Mouse (Mus musculus): ENCODE results near the gene Bicral. TPM values are rescaled to one million over a fixed set of nuclear protein-coding genes. Genes with fewer than 3 reads are reported as not detected.
"Not testable (repeated sequence)": the region's sequence is repeated elsewhere in the genome, so short reads cannot be mapped to it uniquely, and the experiment has no call there.

Bicral gene
- polyA plus RNA-seq, 1 experiment: 35.9 TPM

- WGBS: 95% methylated on average over 7 of the region's 7 CpGs
- Histone ChIP-seq H3K4me3 (replicated peaks; ENCODE audit: insufficient read depth, low read depth, low read length) (no peak overlapping the region), H3K4me1 (ENCODE audit: control insufficient read depth, insufficient read depth, low read length) (peaks cover 18% of the 10 kb centered on the region)
Observed at GRCm38 (mm10) chr17:46847206-46847605, 11.1 kb downstream of the Bicral start.

GRCm38 (mm10) chr17:46846573-46846972 is 11.7 kb downstream of the Bicral start:
- not testable (repeated sequence) for H3K27me3 ChIP-seq (ENCODE audit: control insufficient read depth, insufficient read depth, low read length); DNase-seq; H3K4me3 ChIP-seq (replicated peaks; ENCODE audit: insufficient read depth, low read depth, low read length); H3K27ac ChIP-seq (ENCODE audit: insufficient read depth, low read length)
- peaks cover 18% of the 10 kb centered on the region for H3K4me1 ChIP-seq (ENCODE audit: control insufficient read depth, insufficient read depth, low read length)
- whole genome bisulfite sequencing: 96% methylated on average over 18 of the region's 18 CpGs

More at GRCm38 (mm10) chr17:46847206-46847605, 11.1 kb downstream of the Bicral start:
- no peak for DNase-seq
- TF ChIP-seq CTCF (IDR thresholded peaks at IDR 0.05; ENCODE audit: borderline replicate concordance, insufficient read depth, low read depth, low read length) (no peak), POLR2A (IDR thresholded peaks at IDR 0.05; ENCODE audit: borderline replicate concordance, insufficient read depth, low read length) (no peak)
- H3K27ac ChIP-seq (ENCODE audit: insufficient read depth, low read length): no peak overlapping the region
- no peaks in the 10 kb centered on the region for H3K27me3 ChIP-seq (ENCODE audit: control insufficient read depth, insufficient read depth, low read length)

- no peak for DNase-seq
- no peaks in the 10 kb centered on the region for H3K27me3 ChIP-seq (ENCODE audit: control insufficient read depth, insufficient read depth, low read length)
- no peak overlapping the region for H3K4me3 ChIP-seq (replicated peaks; ENCODE audit: insufficient read depth, low read depth, low read length)
- peaks cover 18% of the 10 kb centered on the region for H3K4me1 ChIP-seq (ENCODE audit: control insufficient read depth, insufficient read depth, low read length)
- no peak overlapping the region for H3K27ac ChIP-seq (ENCODE audit: insufficient read depth, low read length)
- TF ChIP-seq POLR2A (IDR thresholded peaks at IDR 0.05; ENCODE audit: borderline replicate concordance, insufficient read depth, low read length): no peak
- no peak for TF ChIP-seq CTCF (IDR thresholded peaks at IDR 0.05; ENCODE audit: borderline replicate concordance, insufficient read depth, low read depth, low read length)
- WGBS: 45% methylated on average over 12 of the region's 12 CpGs
Observed at GRCm38 (mm10) chr17:46845262-46845661, 13.0 kb downstream of the Bicral start.

- no peaks in the 10 kb centered on the region for H3K27me3 ChIP-seq (ENCODE audit: control insufficient read depth, insufficient read depth, low read length)
- TF ChIP-seq CTCF (IDR thresholded peaks at IDR 0.05; ENCODE audit: borderline replicate concordance, insufficient read depth, low read depth, low read length): no peak
- no peak for TF ChIP-seq POLR2A (IDR thresholded peaks at IDR 0.05; ENCODE audit: borderline replicate concordance, insufficient read depth, low read length)
- peaks cover 18% of the 10 kb centered on the region for H3K4me1 ChIP-seq (ENCODE audit: control insufficient read depth, insufficient read depth, low read length)
- peak; percentile 82 to 88 for DNase-seq
- H3K27ac ChIP-seq (ENCODE audit: insufficient read depth, low read length): no peak overlapping the region
- H3K4me3 ChIP-seq (replicated peaks; ENCODE audit: insufficient read depth, low read depth, low read length): no peak overlapping the region
- WGBS: 12% methylated on average over 10 of the region's 10 CpGs
Observed at GRCm38 (mm10) chr17:46844811-46845210, 13.5 kb downstream of the Bicral start.

GRCm38 (mm10) chr17:46843716-46844115 is 14.6 kb downstream of the Bicral start:
- Histone ChIP-seq H3K4me3 (replicated peaks; ENCODE audit: insufficient read depth, low read depth, low read length) (no peak overlapping the region), H3K27ac (ENCODE audit: insufficient read depth, low read length) (no peak overlapping the region), H3K27me3 (ENCODE audit: control insufficient read depth, insufficient read depth, low read length) (no peaks in the 10 kb centered on the region), H3K4me1 (ENCODE audit: control insufficient read depth, insufficient read depth, low read length) (peaks cover 18% of the 10 kb centered on the region)
- TF ChIP-seq CTCF (IDR thresholded peaks at IDR 0.05; ENCODE audit: borderline replicate concordance, insufficient read depth, low read depth, low read length): no peak
- TF ChIP-seq POLR2A (IDR thresholded peaks at IDR 0.05; ENCODE audit: borderline replicate concordance, insufficient read depth, low read length): no peak
- 86% methylated on average over 7 of the region's 7 CpGs for WGBS
- DNase-seq: no peak

- Histone ChIP-seq H3K27ac (ENCODE audit: insufficient read depth, low read length) (no peak overlapping the region), H3K4me1 (ENCODE audit: control insufficient read depth, insufficient read depth, low read length) (peaks cover 15% of the 10 kb centered on the region), H3K4me3 (replicated peaks; ENCODE audit: insufficient read depth, low read depth, low read length) (no peak overlapping the region), H3K27me3 (ENCODE audit: control insufficient read depth, insufficient read depth, low read length) (no peaks in the 10 kb centered on the region)
- WGBS: 73% methylated on average over 2 of the region's 2 CpGs
- DNase-seq: no peak
- TF ChIP-seq POLR2A (IDR thresholded peaks at IDR 0.05; ENCODE audit: borderline replicate concordance, insufficient read depth, low read length) (no peak), CTCF (IDR thresholded peaks at IDR 0.05; ENCODE audit: borderline replicate concordance, insufficient read depth, low read depth, low read length) (no peak)
Observed at GRCm38 (mm10) chr17:46843022-46843421, 15.3 kb downstream of the Bicral start.

- DNase-seq: no peak
- Histone ChIP-seq H3K4me3 (replicated peaks; ENCODE audit: insufficient read depth, low read depth, low read length) (no peak overlapping the region), H3K27ac (ENCODE audit: insufficient read depth, low read length) (no peak overlapping the region), H3K27me3 (ENCODE audit: control insufficient read depth, insufficient read depth, low read length) (no peaks in the 10 kb centered on the region), H3K4me1 (ENCODE audit: control insufficient read depth, insufficient read depth, low read length) (peaks cover 15% of the 10 kb centered on the region)
- no peak for TF ChIP-seq CTCF (IDR thresholded peaks at IDR 0.05; ENCODE audit: borderline replicate concordance, insufficient read depth, low read depth, low read length)
- TF ChIP-seq POLR2A (IDR thresholded peaks at IDR 0.05; ENCODE audit: borderline replicate concordance, insufficient read depth, low read length): no peak
- WGBS: 88% methylated on average over 10 of the region's 10 CpGs
Observed at GRCm38 (mm10) chr17:46840304-46841010, 17.8 kb downstream of the Bicral start.

GRCm38 (mm10) chr17:46838396-46838920 is 19.8 kb downstream of the Bicral start:
- H3K27ac ChIP-seq (ENCODE audit: insufficient read depth, low read length): no peak overlapping the region
- H3K27me3 ChIP-seq (ENCODE audit: control insufficient read depth, insufficient read depth, low read length): no peaks in the 10 kb centered on the region
- H3K4me3 ChIP-seq (replicated peaks; ENCODE audit: insufficient read depth, low read depth, low read length): no peak overlapping the region
- TF ChIP-seq CTCF (IDR thresholded peaks at IDR 0.05; ENCODE audit: borderline replicate concordance, insufficient read depth, low read depth, low read length) (no peak), POLR2A (IDR thresholded peaks at IDR 0.05; ENCODE audit: borderline replicate concordance, insufficient read depth, low read length) (no peak)
- WGBS: 70% methylated on average over 7 of the region's 7 CpGs
- no peak for DNase-seq
- H3K4me1 ChIP-seq (ENCODE audit: control insufficient read depth, insufficient read depth, low read length): peaks cover under 1% of the 10 kb centered on the region; the same call in 1 of the 2 replicates

Measured in cerebellum, adult 2 months (tissue).